Mouse (Mus musculus): Measurements from ENCODE around the gene Fam216b. TPM values are rescaled to one million over a fixed set of nuclear protein-coding genes. Genes with fewer than 3 reads are reported as not detected.

The Fam216b gene
- polyA plus RNA-seq (2015; fragmentation: Nextera tagmentation; extraction: Ambion mirVana), result 0.12 and 0.44 TPM in 2 replicates

GRCm38 (mm10) chr14:78088907-78089306 is at the start of gene Fam216b:
Gene Fam216b (minus strand): TSS chr14:78089007.
- H3K4me3 ChIP-seq, result no peak within 1 kb of the TSS
- no peak for ATAC-seq (ENCODE audit: low FRiP score)
- H3K27ac ChIP-seq, result no peak within 1 kb of the TSS
- no peaks in the 10 kb centered on the region for H3K36me3 ChIP-seq
- no peaks in the 10 kb centered on the region for H3K4me1 ChIP-seq (replicated peaks)
- H3K4me2 ChIP-seq, result no peak within 1 kb of the TSS
- no peak within 1 kb of the TSS for H3K9ac ChIP-seq
- WGBS, result 94% methylated on average over 6 of the region's 6 CpGs
- H3K27me3 ChIP-seq, result no peaks in the 10 kb centered on the region
- no peaks in the 10 kb centered on the region for H3K9me3 ChIP-seq

- Histone ChIP-seq H3K4me1 (replicated peaks) (peaks cover 16% of the 10 kb centered on the region), H3K27ac (peak overlapping the region; percentile 48; the same call in 1 of the 2 replicates), H3K9me3 (no peaks in the 10 kb centered on the region), H3K27me3 (no peaks in the 10 kb centered on the region), H3K9ac (no peak overlapping the region), H3K36me3 (no peaks in the 10 kb centered on the region), H3K4me3 (no peak overlapping the region), H3K4me2 (no peak overlapping the region)
- 22% methylated on average over 5 of the region's 5 CpGs for WGBS
- peak; percentile 88 for ATAC-seq (ENCODE audit: low FRiP score)
These were observed 43.7 kb upstream of the Fam216b start for GRCm38 (mm10) chr14:78132368-78133052.

DNA sequence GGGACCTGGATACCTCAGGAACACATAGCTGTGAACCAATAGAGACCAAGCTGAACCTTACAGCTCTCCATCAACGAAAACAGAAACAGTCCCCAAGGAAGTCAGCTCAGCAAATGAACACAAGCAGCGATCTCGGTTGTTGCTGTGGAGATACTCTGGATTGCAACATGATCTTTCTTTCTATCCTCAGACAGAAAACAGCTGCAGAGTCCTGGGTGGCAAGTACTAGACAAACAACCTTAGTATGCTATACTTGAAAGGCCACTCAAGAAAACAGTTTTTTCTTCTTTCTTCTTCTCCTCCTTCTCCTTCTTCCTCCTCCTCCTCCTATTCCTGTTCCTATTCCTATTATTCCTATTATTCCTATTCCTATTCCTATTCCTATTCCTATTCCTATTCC is 37.9 kb upstream of the Fam216b start:
- Histone ChIP-seq H3K27me3 (no peaks in the 10 kb centered on the region), H3K27ac (peak overlapping the region; percentile 32; the same call in 1 of the 2 replicates), H3K4me2 (no peak overlapping the region), H3K9ac (no peak overlapping the region), H3K36me3 (no peaks in the 10 kb centered on the region), H3K4me3 (no peak overlapping the region), H3K4me1 (replicated peaks) (0 out of 2 replicates have a peak, but pooled peaks cover 5% of the 10 kb centered on the region), H3K9me3 (no peaks in the 10 kb centered on the region)
- no peak for ATAC-seq (ENCODE audit: low FRiP score)
- WGBS, result 42% methylated on average over 3 of the region's 3 CpGs

GRCm38 (mm10) chr14:78120286-78120685 is 31.5 kb upstream of the Fam216b start:
- Histone ChIP-seq H3K4me3 (no peak overlapping the region), H3K9me3 (peaks cover under 1% of the 10 kb centered on the region; the same call in 1 of the 2 replicates), H3K36me3 (no peaks in the 10 kb centered on the region), H3K27me3 (no peaks in the 10 kb centered on the region), H3K27ac (no peak overlapping the region), H3K4me2 (no peak overlapping the region), H3K4me1 (replicated peaks) (0 out of 2 replicates have a peak, but pooled peaks cover 21% of the 10 kb centered on the region), H3K9ac (no peak overlapping the region)
- ATAC-seq (ENCODE audit: low FRiP score), result no peak
- WGBS, result 37% methylated on average over 3 of the region's 3 CpGs

DNA sequence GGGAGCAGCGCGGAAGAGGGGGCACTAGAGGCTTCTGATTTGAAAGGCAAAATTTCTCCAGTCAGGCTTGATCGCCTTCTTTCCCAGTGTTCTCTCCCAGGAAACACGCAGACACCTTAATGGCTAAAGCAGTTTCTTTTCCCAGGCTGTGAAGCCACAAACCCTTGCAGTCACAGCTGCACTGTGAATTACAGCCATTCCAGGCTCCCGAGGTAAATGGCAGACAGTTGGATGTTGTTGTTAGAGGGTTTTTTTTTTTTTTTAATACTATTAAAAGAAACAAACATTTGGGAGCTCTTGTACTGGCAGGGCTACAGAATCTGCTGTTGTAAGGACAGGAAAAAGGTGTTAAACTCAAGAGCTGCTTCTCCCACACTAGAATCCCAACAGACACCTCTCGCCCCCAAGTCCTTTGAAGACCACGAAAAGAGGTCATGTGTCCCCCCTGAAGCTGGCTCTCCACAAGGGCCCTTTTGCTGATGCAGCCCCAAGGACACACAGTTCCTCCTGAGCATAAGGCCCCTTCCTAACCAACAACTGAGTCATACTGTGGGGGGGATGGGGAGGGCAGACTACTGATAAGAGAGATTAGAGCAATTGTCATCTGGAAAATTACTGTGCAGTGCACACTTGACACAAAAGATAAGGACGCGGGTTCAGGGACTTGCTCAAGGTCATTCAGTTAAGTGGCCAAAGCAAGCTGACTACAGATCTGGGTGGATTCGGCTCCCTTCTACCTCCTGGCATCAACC is 30.8 kb upstream of the Fam216b start:
- H3K36me3 ChIP-seq, result no peaks in the 10 kb centered on the region
- no peak overlapping the region for H3K27ac ChIP-seq
- no peak overlapping the region for H3K4me2 ChIP-seq
- H3K4me3 ChIP-seq, result no peak overlapping the region
- 0 out of 2 replicates have a peak, but pooled peaks cover 21% of the 10 kb centered on the region for H3K4me1 ChIP-seq (replicated peaks)
- 67% methylated on average over 10 of the region's 10 CpGs for WGBS
- H3K9ac ChIP-seq, result no peak overlapping the region
- H3K27me3 ChIP-seq, result no peaks in the 10 kb centered on the region
- no peak for ATAC-seq (ENCODE audit: low FRiP score)
- peaks cover 5% of the 10 kb centered on the region; the same call in 1 of the 2 replicates for H3K9me3 ChIP-seq

- no peak overlapping the region for H3K27ac ChIP-seq
- no peaks in the 10 kb centered on the region for H3K36me3 ChIP-seq
- no peak overlapping the region for H3K9ac ChIP-seq
- H3K4me1 ChIP-seq (replicated peaks), result 0 out of 2 replicates have a peak, but pooled peaks cover 21% of the 10 kb centered on the region
- H3K27me3 ChIP-seq, result no peaks in the 10 kb centered on the region
- no peak overlapping the region for H3K4me3 ChIP-seq
- no peak for ATAC-seq (ENCODE audit: low FRiP score)
- H3K4me2 ChIP-seq, result no peak overlapping the region
- 72% methylated on average over 4 of the region's 4 CpGs for WGBS
- peaks cover 5% of the 10 kb centered on the region; the same call in 1 of the 2 replicates for H3K9me3 ChIP-seq
These were observed 28.9 kb upstream of the Fam216b start for GRCm38 (mm10) chr14:78117671-78118070.

- Histone ChIP-seq H3K4me1 (replicated peaks) (0 out of 2 replicates have a peak, but pooled peaks cover 21% of the 10 kb centered on the region), H3K36me3 (no peaks in the 10 kb centered on the region), H3K27ac (no peak overlapping the region), H3K9me3 (peaks cover 5% of the 10 kb centered on the region; the same call in 1 of the 2 replicates), H3K4me3 (no peak overlapping the region), H3K27me3 (no peaks in the 10 kb centered on the region), H3K9ac (no peak overlapping the region), H3K4me2 (no peak overlapping the region)
- WGBS, result 60% methylated on average over 2 of the region's 2 CpGs
- no peak for ATAC-seq (ENCODE audit: low FRiP score)
These were observed 28.5 kb upstream of the Fam216b start for GRCm38 (mm10) chr14:78117268-78117667.

DNA sequence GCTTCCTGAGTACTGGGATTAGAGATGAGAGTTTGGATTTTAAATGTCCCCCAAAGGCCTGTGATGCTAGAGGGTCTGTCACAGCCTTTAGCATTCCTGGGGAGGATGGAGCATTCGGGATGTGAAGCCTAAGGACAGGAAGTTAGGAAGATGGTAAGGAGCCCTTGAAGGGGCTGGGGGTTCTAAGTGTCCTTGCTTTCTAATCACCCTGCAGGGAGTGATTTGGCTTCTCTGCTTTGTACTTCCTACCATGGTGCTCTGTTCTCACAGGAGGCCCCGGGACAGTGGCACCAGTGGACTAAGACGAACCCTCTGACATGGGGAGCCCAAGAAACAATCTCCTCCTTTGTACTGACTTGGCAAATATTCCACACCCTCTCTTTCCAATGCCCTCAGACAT is 23.7 kb upstream of the Fam216b start:
- Histone ChIP-seq H3K9ac (no peak overlapping the region), H3K4me3 (no peak overlapping the region), H3K36me3 (no peaks in the 10 kb centered on the region), H3K9me3 (peaks cover 5% of the 10 kb centered on the region; the same call in 1 of the 2 replicates), H3K27ac (no peak overlapping the region), H3K4me2 (no peak overlapping the region), H3K27me3 (no peaks in the 10 kb centered on the region), H3K4me1 (replicated peaks) (0 out of 2 replicates have a peak, but pooled peaks cover 3% of the 10 kb centered on the region)
- WGBS, result 84% methylated on average over 3 of the region's 3 CpGs
- no peak for ATAC-seq (ENCODE audit: low FRiP score)

GRCm38 (mm10) chr14:78110871-78111270 is 22.1 kb upstream of the Fam216b start:
- H3K27me3 ChIP-seq, result no peaks in the 10 kb centered on the region
- no peak overlapping the region for H3K4me2 ChIP-seq
- H3K27ac ChIP-seq, result no peak overlapping the region
- H3K4me3 ChIP-seq, result no peak overlapping the region
- WGBS, result 98% methylated on average over 3 of the region's 3 CpGs
- no peak overlapping the region for H3K9ac ChIP-seq
- H3K9me3 ChIP-seq, result peaks cover 5% of the 10 kb centered on the region; the same call in 1 of the 2 replicates
- no peak for ATAC-seq (ENCODE audit: low FRiP score)
- no peaks in the 10 kb centered on the region for H3K4me1 ChIP-seq (replicated peaks)
- no peaks in the 10 kb centered on the region for H3K36me3 ChIP-seq

DNA sequence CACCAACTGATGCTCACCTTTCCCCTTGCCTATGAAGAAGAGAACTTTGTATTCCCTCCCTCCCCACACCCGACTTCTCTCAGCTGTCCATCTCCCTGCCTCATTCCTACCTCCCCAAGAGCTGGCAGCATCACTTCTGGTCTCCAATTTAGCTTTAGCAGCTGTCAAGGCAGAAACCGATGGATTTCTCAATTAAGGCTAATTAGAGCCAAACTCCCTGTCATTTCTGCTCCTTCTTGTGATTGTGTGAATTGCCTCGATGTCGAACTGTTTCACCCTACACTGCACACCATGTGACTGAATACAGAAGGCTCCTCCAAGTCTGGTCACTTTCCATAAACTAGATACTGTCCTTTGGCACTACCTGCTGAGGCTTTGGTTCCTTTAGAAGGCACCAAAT is 20.6 kb upstream of the Fam216b start:
- no peaks in the 10 kb centered on the region for H3K36me3 ChIP-seq
- no peaks in the 10 kb centered on the region for H3K4me1 ChIP-seq (replicated peaks)
- H3K27me3 ChIP-seq, result no peaks in the 10 kb centered on the region
- WGBS, result 66% methylated on average over 4 of the region's 4 CpGs
- no peak overlapping the region for H3K9ac ChIP-seq
- H3K27ac ChIP-seq, result no peak overlapping the region
- no peak for ATAC-seq (ENCODE audit: low FRiP score)
- no peak overlapping the region for H3K4me3 ChIP-seq
- H3K9me3 ChIP-seq, result no peaks in the 10 kb centered on the region
- H3K4me2 ChIP-seq, result no peak overlapping the region

DNA sequence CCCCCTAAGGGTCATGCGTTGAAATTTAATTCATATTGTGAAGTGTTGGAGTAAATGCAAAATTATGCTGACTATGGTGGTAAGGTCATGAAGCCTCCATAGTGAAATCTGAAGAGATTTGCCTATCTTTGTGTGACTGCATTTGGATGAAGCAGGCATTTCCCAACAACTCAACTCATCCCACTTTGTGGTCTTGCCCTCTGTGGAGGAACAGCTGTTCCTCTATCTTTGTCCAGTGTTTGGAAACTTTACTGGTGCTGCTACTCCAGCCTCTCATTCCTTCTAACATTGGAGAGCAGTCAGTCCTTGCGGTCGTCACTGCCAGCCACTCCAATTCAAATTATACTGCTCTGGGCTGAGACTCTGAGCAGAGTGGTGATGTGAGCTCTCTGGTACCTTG is 19.6 kb upstream of the Fam216b start:
- no peaks in the 10 kb centered on the region for H3K36me3 ChIP-seq
- no peak overlapping the region for H3K9ac ChIP-seq
- 90% methylated on average over 3 of the region's 3 CpGs for WGBS
- H3K9me3 ChIP-seq, result no peaks in the 10 kb centered on the region
- H3K4me1 ChIP-seq (replicated peaks), result no peaks in the 10 kb centered on the region
- H3K27me3 ChIP-seq, result no peaks in the 10 kb centered on the region
- H3K27ac ChIP-seq, result no peak overlapping the region
- no peak overlapping the region for H3K4me2 ChIP-seq
- H3K4me3 ChIP-seq, result no peak overlapping the region
- no peak for ATAC-seq (ENCODE audit: low FRiP score)

DNA sequence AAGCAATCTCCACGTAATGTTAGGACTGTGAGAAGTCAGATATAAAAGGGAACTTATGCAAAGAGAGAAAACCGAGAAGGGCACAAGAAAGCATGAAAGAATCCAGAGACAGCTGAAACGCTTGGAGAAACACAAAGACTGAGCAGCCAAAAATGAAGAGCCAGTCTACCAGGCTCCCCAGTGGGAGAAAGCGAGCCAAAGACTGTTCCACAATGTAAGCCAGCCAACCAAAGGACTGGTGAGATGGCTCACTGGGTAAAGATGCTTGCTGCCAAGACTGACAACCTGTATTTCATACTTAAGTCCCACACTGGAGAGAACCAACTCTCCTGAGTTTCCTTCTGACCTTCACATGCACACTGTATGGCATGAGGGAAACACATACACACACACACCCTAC is 784 bp upstream of the Fam216b start:
- Histone ChIP-seq H3K27ac (no peak overlapping the region), H3K4me1 (replicated peaks) (no peaks in the 10 kb centered on the region), H3K27me3 (no peaks in the 10 kb centered on the region), H3K9ac (no peak overlapping the region), H3K9me3 (no peaks in the 10 kb centered on the region), H3K36me3 (no peaks in the 10 kb centered on the region), H3K4me3 (no peak overlapping the region), H3K4me2 (no peak overlapping the region)
- ATAC-seq (ENCODE audit: low FRiP score), result no peak
- 79% methylated on average over 4 of the region's 4 CpGs for WGBS
